Mouse (Mus musculus): ENCODE results near the gene Gmeb1.

Gene Gmeb1

GRCm38 (mm10) chr4:132274156-132274862 is 12.9 kb upstream of the Gmeb1 start, which contains the start of gene Taf12:
Gene Taf12, plus strand, starts transcription at chr4:132274375.
- peak; percentile 85 to 86 for DNase-seq (ENCODE audit: low spot score in 2 of 2)

GRCm38 (mm10) chr4:132273166-132273565 is 11.8 kb upstream of the Gmeb1 start:
- no peak for DNase-seq (ENCODE audit: low spot score in 2 of 2)

GRCm38 (mm10) chr4:132269740-132270560 is 8.5 kb upstream of the Gmeb1 start:
- peak; percentile 75 to 78 for DNase-seq (ENCODE audit: low spot score in 2 of 2)

GRCm38 (mm10) chr4:132268871-132269739 is 7.7 kb upstream of the Gmeb1 start:
- no peak for DNase-seq (ENCODE audit: low spot score in 2 of 2)

GRCm38 (mm10) chr4:132266835-132267349 is 5.5 kb upstream of the Gmeb1 start:
- DNase-seq (ENCODE audit: low spot score in 2 of 2): no peak

- no peak for DNase-seq (ENCODE audit: low spot score in 2 of 2)
These were observed 1.9 kb upstream of the Gmeb1 start for GRCm38 (mm10) chr4:132263313-132263712.

- DNase-seq (ENCODE audit: low spot score in 2 of 2): no peak
These were observed 885 bp upstream of the Gmeb1 start for GRCm38 (mm10) chr4:132262358-132262616.

- peak in 1 of 2 experiments; percentile 17 for DNase-seq (ENCODE audit: low spot score in 2 of 2)
These were observed 710 bp downstream of the Gmeb1 start for GRCm38 (mm10) chr4:132260404-132261379.

- DNase-seq (ENCODE audit: low spot score in 2 of 2): no peak
These were observed 2.2 kb downstream of the Gmeb1 start for GRCm38 (mm10) chr4:132259248-132259647.

GRCm38 (mm10) chr4:132256384-132256783 is 5.0 kb downstream of the Gmeb1 start:
- no peak for DNase-seq (ENCODE audit: low spot score in 2 of 2)

GRCm38 (mm10) chr4:132254986-132255385 is 6.4 kb downstream of the Gmeb1 start:
- no peak for DNase-seq (ENCODE audit: low spot score in 2 of 2)

GRCm38 (mm10) chr4:132253622-132254021 is 7.8 kb downstream of the Gmeb1 start:
- no peak for DNase-seq (ENCODE audit: low spot score in 2 of 2)

GRCm38 (mm10) chr4:132253128-132253527 is 8.3 kb downstream of the Gmeb1 start:
- DNase-seq (ENCODE audit: low spot score in 2 of 2): no peak

- DNase-seq (ENCODE audit: low spot score in 2 of 2): no peak
These were observed 9.8 kb downstream of the Gmeb1 start for GRCm38 (mm10) chr4:132251596-132251995.

GRCm38 (mm10) chr4:132247451-132247997 is 13.9 kb downstream of the Gmeb1 start:
- DNase-seq (ENCODE audit: low spot score in 2 of 2): no peak

GRCm38 (mm10) chr4:132245643-132246042 is 15.8 kb downstream of the Gmeb1 start:
- no peak for DNase-seq (ENCODE audit: low spot score in 2 of 2)

- DNase-seq (ENCODE audit: low spot score in 2 of 2): no peak
These were observed 20.2 kb downstream of the Gmeb1 start for GRCm38 (mm10) chr4:132241208-132241607.

- DNase-seq (ENCODE audit: low spot score in 2 of 2): no peak
These were observed 21.0 kb downstream of the Gmeb1 start for GRCm38 (mm10) chr4:132240367-132240766.

- no peak for DNase-seq (ENCODE audit: low spot score in 2 of 2)
These were observed 23.0 kb downstream of the Gmeb1 start for GRCm38 (mm10) chr4:132238356-132238755.

- DNase-seq (ENCODE audit: low spot score in 2 of 2): no peak
These were observed 26.7 kb downstream of the Gmeb1 start for GRCm38 (mm10) chr4:132234710-132235109.

All from frontal cortex, postnatal 14 days (tissue).